Mouse (Mus musculus) spleen, adult 12 weeks (tissue): ENCODE measurements around the gene Pomt1.

Source experiments
- DNase-seq: peaks from one replicate; pipeline ENCODE4 v3.0.0; 2022; ENCODE audit warnings: low spot score

The Pomt1 gene

GRCm38 (mm10) chr2:32235886-32236759, at the start of gene Pomt1:
Gene Pomt1, plus strand, starts transcription at chr2:32236590.
- peak; percentile 87 for DNase-seq

DNA sequence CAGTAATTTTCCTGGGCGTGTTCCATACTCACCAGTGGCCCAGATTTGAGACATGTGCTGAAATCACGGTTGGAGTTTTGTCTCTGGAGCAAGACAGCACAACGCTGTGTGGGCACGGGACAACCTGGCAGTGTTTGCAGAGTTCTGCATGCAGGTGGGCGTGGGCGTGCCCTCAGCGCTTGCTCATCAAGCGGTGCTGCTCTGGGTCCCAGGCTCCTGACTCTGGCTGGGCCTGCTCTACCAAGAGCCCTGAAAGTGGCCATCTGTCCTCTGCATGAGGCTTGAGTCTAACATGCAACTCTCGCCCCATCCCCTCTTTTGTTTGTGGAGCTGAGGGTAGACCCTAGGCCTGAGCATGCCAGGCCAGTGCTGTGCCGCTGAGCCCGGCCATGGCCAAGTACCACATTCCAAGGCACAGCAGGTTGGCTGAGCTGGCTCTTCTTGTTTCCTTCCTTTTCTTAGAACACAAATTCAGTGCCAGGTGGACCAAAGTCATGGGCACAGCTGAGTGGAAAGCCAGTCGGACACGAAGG, 49.3 kb upstream of the Pomt1 start:
- DNase-seq, result no peak

DNA sequence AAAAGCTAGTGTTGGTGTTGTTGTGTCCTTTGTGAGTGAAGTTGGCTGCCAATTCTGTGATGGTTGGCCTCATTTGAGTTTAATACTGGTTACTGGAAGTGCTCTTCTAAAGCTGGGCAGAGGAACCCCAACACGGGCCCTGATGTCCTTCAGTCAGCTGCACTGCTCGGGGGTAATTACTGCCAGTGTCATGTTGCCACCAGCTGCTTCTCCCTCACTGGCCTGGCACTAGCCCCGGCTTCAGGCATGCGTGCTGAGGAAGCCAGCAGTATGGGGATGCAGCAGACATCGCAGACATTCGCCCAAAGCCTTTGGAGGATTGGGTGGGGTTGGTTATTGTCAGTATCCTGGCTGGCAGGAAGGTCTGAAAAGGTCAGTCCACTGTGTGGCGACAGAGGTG, 48.7 kb upstream of the Pomt1 start:
- no peak for DNase-seq

DNA sequence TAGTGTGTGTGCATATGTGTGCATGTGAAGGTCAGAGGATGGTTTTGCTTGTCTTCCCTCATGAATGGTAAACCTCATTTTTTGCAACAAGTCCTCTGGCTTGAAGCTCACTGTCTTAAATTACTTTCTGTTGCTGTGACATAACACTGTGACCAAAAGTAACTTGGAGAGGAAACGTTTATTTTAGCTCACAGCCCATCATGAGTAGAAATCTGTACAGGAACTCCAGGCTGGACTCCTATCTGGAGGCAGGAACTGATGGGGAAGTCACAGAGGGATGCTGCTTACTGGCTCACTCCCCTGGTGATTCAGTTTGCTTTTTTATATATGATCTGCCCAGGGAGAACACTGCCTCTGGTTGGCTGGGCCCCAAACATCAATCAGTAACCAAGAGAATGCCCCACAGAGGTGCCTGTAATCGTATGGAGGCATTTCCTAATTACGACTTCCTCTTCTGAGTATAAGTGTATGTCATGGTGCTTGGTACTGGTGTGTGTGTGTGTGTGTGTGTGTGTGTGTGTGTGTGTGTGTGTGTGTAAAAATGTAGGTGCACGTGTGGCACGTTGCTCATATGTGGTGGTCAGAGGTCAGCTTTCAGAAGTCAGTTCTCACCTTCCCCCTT, 47.2 kb upstream of the Pomt1 start:
- DNase-seq, result no peak

- no peak for DNase-seq
These were observed 45.8 kb upstream of the Pomt1 start for GRCm38 (mm10) chr2:32190620-32191019.

GRCm38 (mm10) chr2:32191872-32192507, 44.4 kb upstream of the Pomt1 start:
- DNase-seq, result peak; percentile 52

DNA sequence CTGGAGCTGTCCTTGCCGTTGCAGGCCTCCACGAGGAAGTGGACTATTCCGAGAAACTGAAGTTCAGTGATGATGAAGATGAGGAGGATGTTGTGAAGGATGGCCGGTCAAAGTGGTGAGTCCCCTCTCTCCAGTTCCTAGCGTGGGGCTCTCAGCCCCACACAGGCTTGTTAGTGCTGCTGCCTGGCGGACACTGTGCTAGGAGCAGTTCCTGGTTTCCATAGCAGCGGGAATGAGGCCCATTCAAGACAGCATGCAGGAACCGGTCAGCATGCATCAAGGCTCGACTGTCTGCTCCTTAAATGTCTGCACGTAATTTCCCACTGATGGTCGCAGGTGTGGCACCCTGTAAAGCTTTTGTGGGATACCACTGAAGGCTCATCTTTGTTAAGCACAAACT, 37.4 kb upstream of the Pomt1 start:
- DNase-seq, result no peak

- DNase-seq, result no peak
These were observed 36.4 kb upstream of the Pomt1 start for GRCm38 (mm10) chr2:32200033-32200432.

DNA sequence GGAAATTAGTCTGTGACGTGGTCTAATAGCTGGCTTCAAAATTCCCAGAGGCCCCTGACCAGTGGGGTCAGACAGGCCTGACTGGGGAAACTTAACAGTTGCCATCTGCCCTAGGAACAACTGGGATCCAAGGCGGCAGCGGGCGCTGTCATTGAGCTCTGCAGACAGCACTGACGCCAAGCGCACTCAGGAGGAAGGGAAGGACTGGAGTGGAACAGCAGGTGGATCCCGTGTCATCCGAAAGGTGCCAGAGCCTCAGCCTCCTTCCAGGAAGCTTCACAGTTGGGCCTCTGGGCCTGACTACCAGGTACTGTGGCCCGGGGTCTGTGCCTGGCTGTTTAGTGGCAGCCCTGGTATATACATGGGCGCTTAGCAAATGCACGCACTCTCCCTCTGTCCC, 35.7 kb upstream of the Pomt1 start:
- no peak for DNase-seq

GRCm38 (mm10) chr2:32201527-32201926, 34.9 kb upstream of the Pomt1 start:
- DNase-seq, result no peak

DNA sequence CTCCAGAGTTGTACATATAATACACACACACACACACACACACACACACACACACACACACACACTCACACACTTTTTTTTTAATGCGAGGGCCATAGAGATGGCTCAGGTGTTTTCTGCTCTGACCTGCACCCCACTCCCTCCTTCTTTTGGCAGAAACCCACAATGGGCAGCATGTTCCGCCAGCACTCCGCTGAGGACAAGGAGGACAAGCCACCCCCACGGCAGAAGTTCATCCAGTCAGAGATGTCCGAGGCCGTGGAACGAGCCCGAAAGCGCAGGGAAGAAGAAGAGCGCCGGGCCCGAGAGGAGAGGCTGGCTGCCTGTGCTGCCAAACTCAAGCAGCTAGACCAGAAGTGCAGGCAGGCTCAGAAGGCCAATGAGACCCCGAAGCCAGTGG, 32.5 kb upstream of the Pomt1 start:
- DNase-seq, result no peak

GRCm38 (mm10) chr2:32207682-32208081, 28.7 kb upstream of the Pomt1 start:
- no peak for DNase-seq

DNA sequence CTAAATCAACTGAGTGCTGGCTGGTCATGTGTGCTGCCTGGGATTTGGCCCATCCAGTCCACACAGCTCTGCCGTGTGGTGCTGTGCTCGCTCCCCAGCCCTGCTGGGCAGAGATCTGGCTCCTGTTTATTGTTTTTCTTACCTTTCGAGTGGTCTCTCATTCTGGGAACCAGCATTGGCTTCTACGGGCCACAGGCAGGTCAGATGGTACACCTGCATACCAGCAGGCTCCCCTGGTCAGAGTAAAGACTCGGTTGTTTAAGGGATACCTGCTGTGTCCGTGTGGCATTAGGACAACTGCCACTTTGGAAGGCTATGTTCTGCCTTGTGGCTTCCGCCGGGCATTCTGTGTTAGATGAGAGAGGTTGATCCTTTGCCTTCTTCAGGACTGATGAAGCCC, 24.7 kb upstream of the Pomt1 start:
- DNase-seq, result no peak

DNA sequence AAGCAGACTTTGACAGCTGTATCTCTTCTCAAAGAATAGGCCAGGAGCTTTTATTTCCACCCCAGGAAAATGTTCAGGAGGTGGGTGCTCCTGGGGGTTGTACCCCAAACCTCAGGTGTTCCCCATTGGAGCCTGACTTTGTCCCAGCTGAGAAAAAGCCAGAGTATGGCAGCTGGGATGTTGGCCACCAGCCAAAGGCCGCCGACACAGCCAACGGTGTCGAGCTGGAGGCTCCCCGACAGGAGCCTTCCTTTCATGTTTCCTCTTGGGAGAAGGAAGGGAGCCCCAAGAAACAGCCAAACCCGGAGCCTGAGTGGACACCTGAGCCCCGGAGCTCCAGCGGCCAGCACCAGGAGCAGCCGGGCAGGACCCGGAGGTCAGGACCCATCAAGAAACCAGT, 23.4 kb upstream of the Pomt1 start:
- DNase-seq, result no peak

- no peak for DNase-seq
These were observed 20.8 kb upstream of the Pomt1 start for GRCm38 (mm10) chr2:32215576-32215975.

- DNase-seq, result no peak
These were observed 19.9 kb upstream of the Pomt1 start for GRCm38 (mm10) chr2:32216506-32216905.

DNA sequence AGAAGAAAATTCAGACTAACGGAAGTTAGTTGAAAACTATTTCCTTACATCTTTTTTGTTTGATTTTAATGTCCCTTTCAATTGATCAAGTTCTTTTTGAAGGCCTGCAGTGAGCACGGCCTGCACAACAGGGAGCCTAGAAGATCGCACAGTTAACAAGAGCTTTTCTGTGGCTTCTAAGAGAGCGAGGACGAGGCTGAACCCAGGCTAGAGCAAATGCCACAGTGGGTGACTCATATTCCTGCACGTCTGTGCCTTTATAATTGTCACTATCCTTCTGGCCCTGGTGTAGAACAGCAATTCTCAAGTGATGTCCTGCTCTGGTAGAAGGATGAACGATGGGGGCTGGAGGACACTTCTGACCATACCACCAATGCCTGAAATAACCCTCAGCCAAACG, 18.7 kb upstream of the Pomt1 start:
- DNase-seq, result no peak

GRCm38 (mm10) chr2:32218113-32218512, 18.3 kb upstream of the Pomt1 start:
- no peak for DNase-seq

GRCm38 (mm10) chr2:32218541-32219334, 17.7 kb upstream of the Pomt1 start:
- no peak for DNase-seq

DNA sequence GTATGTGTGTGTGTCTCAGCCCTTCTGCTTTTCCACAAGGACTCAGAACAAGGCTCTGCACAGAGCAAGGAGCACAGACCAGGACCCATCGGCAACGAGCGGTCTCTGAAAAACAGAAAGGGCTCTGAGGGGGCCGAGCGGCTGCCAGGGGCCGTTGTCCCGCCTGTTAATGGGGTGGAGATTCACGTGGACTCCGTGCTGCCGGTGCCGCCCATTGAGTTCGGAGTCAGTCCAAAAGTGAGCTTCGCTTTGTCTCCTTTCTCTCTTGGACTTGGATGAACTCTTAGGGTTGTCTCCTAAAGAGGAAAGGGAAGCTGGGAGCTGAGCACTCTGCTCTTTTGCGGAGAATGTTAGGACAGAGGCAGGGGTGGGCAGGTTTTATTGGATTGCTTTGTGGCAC, 16.9 kb upstream of the Pomt1 start:
- no peak for DNase-seq

- DNase-seq, result no peak
These were observed 16.4 kb upstream of the Pomt1 start for GRCm38 (mm10) chr2:32220021-32220420.

DNA sequence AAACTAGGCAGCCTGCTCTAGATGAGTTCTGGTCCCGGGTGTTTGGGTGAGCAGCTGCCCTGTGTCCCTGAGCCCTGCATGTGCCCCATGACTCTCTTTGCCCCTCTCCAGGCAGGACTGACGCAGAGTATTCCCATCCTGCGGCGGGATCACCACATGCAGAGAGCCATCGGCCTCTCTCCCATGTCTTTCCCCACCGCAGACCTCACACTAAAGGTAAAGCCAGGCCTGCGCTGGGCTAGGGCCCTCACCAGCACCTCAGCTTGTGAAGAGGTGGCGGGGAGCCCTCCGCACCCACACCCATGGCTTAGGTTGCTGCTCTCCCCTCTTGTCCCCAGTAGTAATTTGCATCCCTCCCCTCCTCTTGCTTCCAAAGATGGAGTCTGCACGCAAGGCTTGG, 15.4 kb upstream of the Pomt1 start:
- DNase-seq, result no peak
